Mouse (Mus musculus) midbrain, embryonic 12.5 days (tissue): ENCODE measurements around the gene F9. TPM values are rescaled to one million over a fixed set of nuclear protein-coding genes. Genes with fewer than 3 reads are reported as not detected.
"Not testable (repeated sequence)": the region's sequence is repeated elsewhere in the genome, so short reads cannot be mapped to it uniquely, and the experiment has no call there.

ENCODE experiments used
- ATAC-seq: fragments of 200-750 bp; cut with Nextera tagmentation; 2 replicates; pipeline ENCODE4 v1.8.0; 2017; ENCODE audit warnings: low read depth, moderate TSS enrichment, moderate library complexity; ENCODE audit not compliant: low FRiP score
- H3K27ac ChIP-seq: fragments of 300-500 bp; sonication (generic); replicated peaks from 2 replicates; pipeline ENCODE4 v1.5.1; 2016; ENCODE audit warnings: mild to moderate bottlenecking
- H3K27me3 ChIP-seq: fragments of 300-500 bp; sonication (generic); 2 replicates; pipeline ENCODE4 v1.6.1; 2016; ENCODE audit warnings: mild to moderate bottlenecking
- H3K36me3 ChIP-seq: fragments of 300-500 bp; sonication (generic); 2 replicates; pipeline ENCODE4 v1.6.1; 2016
- H3K4me1 ChIP-seq: fragments of 300-500 bp; sonication (generic); 2 replicates; pipeline ENCODE4 v1.6.1; 2016
- H3K4me2 ChIP-seq: fragments of 300-500 bp; sonication (generic); replicated peaks from 2 replicates; pipeline ENCODE4 v1.6.1; 2016; ENCODE audit warnings: mild to moderate bottlenecking, moderate library complexity
- H3K4me3 ChIP-seq: fragments of 300-500 bp; sonication (generic); 2 replicates; pipeline ENCODE4 v1.5.1; 2016; ENCODE audit warnings: mild to moderate bottlenecking
- H3K9ac ChIP-seq: fragments of 300-500 bp; sonication (generic); replicated peaks from 2 replicates; pipeline ENCODE4 v1.6.1; 2016; ENCODE audit warnings: mild to moderate bottlenecking, moderate library complexity
- H3K9me3 ChIP-seq: fragments of 300-500 bp; sonication (generic); 2 replicates; pipeline ENCODE4 v1.6.1; 2016; ENCODE audit warnings: mild to moderate bottlenecking
- WGBS: fragments of 180-500 bp; shearing (Covaris S2); methylation state at CpG from one replicate; pipeline ENCODE4 v1.1.7; 2016; 5-methylcytosine and 5-hydroxymethylcytosine counted together
- polyA plus RNA-seq: library from polyadenylated mRNA; unstranded; fragments of >200 nt; fragmentation: Nextera tagmentation; extraction: Ambion mirVana; gene quantifications from 2 replicates; pipeline ENCODE4 v1.2.1, GENCODE M21; 2016

F9 gene
- not detected in 2 replicates for polyA plus RNA-seq

DNA sequence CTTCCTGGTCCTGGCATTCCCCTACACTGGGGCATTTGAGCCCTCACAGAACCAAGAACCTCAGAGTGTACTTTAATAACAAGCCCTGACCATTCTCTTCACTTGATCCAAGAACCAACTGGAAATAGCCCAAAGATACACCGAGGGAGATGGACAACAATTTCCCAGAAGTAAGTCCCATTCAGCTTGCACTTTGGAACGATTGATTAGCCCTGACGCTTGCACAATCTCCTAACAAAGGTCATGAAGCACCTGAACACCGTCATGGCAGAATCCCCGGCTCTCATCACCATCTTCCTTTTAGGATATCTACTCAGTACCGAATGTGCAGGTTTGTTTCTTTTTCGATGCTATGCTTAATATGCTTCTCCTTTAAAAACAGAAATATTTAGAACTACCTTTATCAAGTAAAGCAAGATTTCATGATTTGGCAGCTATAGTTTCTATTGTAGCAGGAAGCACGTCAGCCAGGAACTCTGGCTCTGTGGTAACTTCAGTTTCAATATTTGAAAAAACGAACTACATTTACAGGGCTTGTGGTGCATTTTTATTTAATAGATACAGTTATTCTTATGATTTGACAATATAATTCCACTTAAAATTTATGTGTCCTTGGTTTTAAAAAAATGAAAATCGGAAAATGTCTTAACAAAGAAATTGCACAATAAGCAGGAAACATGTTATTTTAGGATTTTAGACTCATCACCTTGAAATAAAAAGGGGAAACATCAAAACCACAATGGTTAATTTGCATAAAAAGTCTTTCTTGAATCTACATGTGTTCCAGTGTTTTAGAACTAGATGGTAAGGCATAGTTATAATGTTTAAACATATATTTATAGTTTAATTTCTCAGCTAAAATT is at the start of gene F9:
Gene F9, plus strand, starts transcription at position 244 of the 863 bp plus-strand sequence.
- Histone ChIP-seq H3K36me3 (no peaks in the 10 kb centered on the region), H3K4me3 (no peak within 1 kb of the TSS), H3K9me3 (no peaks in the 10 kb centered on the region), H3K9ac (no peak within 1 kb of the TSS), H3K4me2 (no peak within 1 kb of the TSS), H3K27ac (no peak within 1 kb of the TSS), H3K27me3 (no peaks in the 10 kb centered on the region), H3K4me1 (no peaks in the 10 kb centered on the region)
- ATAC-seq = no peak
- 85% methylated on average over 10 of the region's 10 CpGs for WGBS

GRCm38 (mm10) chrX:59969767-59970166 is 29.5 kb upstream of the F9 start:
- not testable (repeated sequence) for H3K4me2 ChIP-seq, H3K9ac ChIP-seq, H3K9me3 ChIP-seq, H3K36me3 ChIP-seq, H3K27me3 ChIP-seq, H3K27ac ChIP-seq, H3K4me1 ChIP-seq, H3K4me3 ChIP-seq, ATAC-seq

GRCm38 (mm10) chrX:60000084-60000443 is 800 bp downstream of the F9 start:
- Histone ChIP-seq H3K4me1 (no peaks in the 10 kb centered on the region), H3K9me3 (no peaks in the 10 kb centered on the region)
- 84% methylated on average over 3 of the region's 3 CpGs for WGBS

DNA sequence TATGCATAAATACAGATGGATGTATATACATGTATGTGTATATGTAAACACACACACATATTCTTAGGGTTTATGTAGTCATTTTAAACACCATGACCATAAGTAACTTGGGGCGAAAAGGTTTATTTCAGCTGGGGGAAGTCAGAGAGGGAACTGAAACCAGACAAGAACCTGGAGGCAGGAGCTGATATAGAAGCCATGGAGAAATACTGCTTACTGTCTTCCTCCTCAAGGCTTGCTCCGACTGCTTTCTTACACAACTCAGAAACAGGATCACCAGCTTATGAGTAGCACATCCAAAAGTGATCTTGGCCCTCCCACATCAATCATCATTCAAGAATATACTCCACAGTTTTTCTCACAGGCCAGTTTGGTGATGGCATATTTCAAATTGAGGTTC is 2.2 kb downstream of the F9 start:
- WGBS = 88% methylated on average over 2 of the region's 2 CpGs
- ATAC-seq = no peak
- Histone ChIP-seq H3K27ac (no peak overlapping the region), H3K4me2 (no peak overlapping the region), H3K9me3 (no peaks in the 10 kb centered on the region), H3K27me3 (no peaks in the 10 kb centered on the region), H3K4me1 (no peaks in the 10 kb centered on the region), H3K4me3 (no peak overlapping the region), H3K9ac (no peak overlapping the region), H3K36me3 (no peaks in the 10 kb centered on the region)

More at GRCm38 (mm10) chrX:60000084-60000443, 800 bp downstream of the F9 start:
- H3K27me3 ChIP-seq = no peaks in the 10 kb centered on the region
- H3K4me2 ChIP-seq = no peak overlapping the region
- H3K36me3 ChIP-seq = no peaks in the 10 kb centered on the region
- H3K4me3 ChIP-seq = no peak overlapping the region
- ATAC-seq = no peak
- no peak overlapping the region for H3K9ac ChIP-seq
- H3K27ac ChIP-seq = no peak overlapping the region

GRCm38 (mm10) chrX:60013084-60013676 is 13.9 kb downstream of the F9 start:
- ATAC-seq = no peak
- no peaks in the 10 kb centered on the region for H3K36me3 ChIP-seq
- no peaks in the 10 kb centered on the region for H3K9me3 ChIP-seq
- no peak overlapping the region for H3K9ac ChIP-seq
- H3K27ac ChIP-seq = no peak overlapping the region
- no peak overlapping the region for H3K4me2 ChIP-seq
- no peaks in the 10 kb centered on the region for H3K27me3 ChIP-seq
- H3K4me1 ChIP-seq = no peaks in the 10 kb centered on the region
- H3K4me3 ChIP-seq = no peak overlapping the region

DNA sequence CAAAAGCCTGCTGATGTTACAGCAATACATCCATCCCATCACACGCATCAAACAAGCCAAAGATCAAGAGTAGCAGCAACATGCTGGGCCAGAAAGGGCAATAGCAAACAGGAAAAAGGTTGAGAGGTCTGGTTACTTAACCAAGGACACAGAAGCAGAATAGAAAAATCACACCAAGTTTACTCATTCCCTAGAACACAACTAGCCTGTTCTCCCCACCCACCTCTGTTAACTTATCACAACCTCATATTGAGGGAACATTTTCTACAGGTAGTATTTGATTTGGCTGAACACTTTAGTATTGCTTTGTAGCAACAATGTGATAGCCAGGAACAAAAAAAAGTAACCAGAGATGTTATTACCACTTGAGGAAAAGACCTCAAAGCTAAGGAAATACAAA is 15.3 kb downstream of the F9 start:
- ATAC-seq = no peak
- 71% methylated on average over 1 of the region's 1 CpGs for WGBS
- Histone ChIP-seq H3K4me1 (no peaks in the 10 kb centered on the region), H3K4me2 (no peak overlapping the region), H3K4me3 (no peak overlapping the region), H3K27ac (no peak overlapping the region), H3K9me3 (no peaks in the 10 kb centered on the region), H3K36me3 (no peaks in the 10 kb centered on the region), H3K27me3 (no peaks in the 10 kb centered on the region), H3K9ac (no peak overlapping the region)

DNA sequence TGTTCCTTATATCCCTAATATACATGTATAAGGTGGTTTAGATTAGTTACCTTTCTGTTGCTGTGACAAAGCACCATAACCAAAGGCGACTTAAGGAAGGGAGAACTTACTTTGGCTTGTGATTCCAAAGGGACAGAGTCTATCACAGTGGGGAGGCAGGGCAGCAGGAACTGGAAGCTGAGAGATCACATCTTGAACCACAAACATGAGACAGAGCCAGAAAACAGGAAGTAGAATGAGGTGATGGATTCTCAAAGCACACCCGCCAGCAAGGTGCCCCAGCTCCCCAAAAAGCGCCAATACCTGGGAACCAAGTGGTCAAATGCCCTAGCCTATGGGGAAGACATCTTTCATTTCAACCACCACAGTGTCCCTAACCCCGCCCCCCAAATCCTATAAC is 21.7 kb downstream of the F9 start:
- Histone ChIP-seq H3K4me1 (no peaks in the 10 kb centered on the region), H3K27ac (no peak overlapping the region), H3K4me3 (no peak overlapping the region), H3K4me2 (no peak overlapping the region), H3K27me3 (no peaks in the 10 kb centered on the region), H3K9ac (no peak overlapping the region), H3K9me3 (no peaks in the 10 kb centered on the region), H3K36me3 (no peaks in the 10 kb centered on the region)
- WGBS = 81% methylated on average over 4 of the region's 4 CpGs
- no peak for ATAC-seq

DNA sequence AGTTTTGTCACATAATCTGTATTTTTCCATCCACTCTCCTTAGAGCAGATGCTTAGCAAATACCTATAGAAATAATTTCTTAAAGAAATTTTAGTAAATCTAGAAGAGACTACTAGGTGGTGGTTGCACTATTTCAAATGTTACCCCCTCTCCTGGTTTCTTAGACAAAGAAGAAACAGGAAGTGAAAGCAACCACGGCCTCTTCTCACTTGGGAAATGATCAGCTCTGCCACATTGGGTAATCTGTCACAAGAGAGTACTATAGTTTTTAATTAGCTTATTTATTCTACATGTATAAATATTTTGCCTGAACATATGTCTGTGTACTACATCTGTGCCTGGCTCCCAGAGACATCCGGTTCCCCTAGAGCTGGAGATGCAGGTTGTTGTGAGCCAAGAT is 22.3 kb downstream of the F9 start:
- H3K27me3 ChIP-seq = no peaks in the 10 kb centered on the region
- H3K4me3 ChIP-seq = no peak overlapping the region
- no peak for ATAC-seq
- H3K9me3 ChIP-seq = no peaks in the 10 kb centered on the region
- H3K4me1 ChIP-seq = no peaks in the 10 kb centered on the region
- no peak overlapping the region for H3K4me2 ChIP-seq
- WGBS = 80% methylated on average over 2 of the region's 2 CpGs
- H3K9ac ChIP-seq = no peak overlapping the region
- H3K36me3 ChIP-seq = no peaks in the 10 kb centered on the region
- no peak overlapping the region for H3K27ac ChIP-seq

GRCm38 (mm10) chrX:60026654-60027053 is 27.4 kb downstream of the F9 start:
- Histone ChIP-seq H3K27ac (no peak overlapping the region), H3K9me3 (no peaks in the 10 kb centered on the region), H3K27me3 (no peaks in the 10 kb centered on the region), H3K4me1 (no peaks in the 10 kb centered on the region), H3K9ac (no peak overlapping the region), H3K36me3 (no peaks in the 10 kb centered on the region), H3K4me3 (no peak overlapping the region), H3K4me2 (no peak overlapping the region)
- ATAC-seq = no peak
- WGBS = 7% methylated on average over 3 of the region's 3 CpGs

- Histone ChIP-seq H3K4me1 (no peaks in the 10 kb centered on the region), H3K27ac (no peak overlapping the region), H3K27me3 (no peaks in the 10 kb centered on the region), H3K4me2 (no peak overlapping the region), H3K4me3 (no peak overlapping the region), H3K36me3 (no peaks in the 10 kb centered on the region), H3K9ac (no peak overlapping the region), H3K9me3 (no peaks in the 10 kb centered on the region)
- no peak for ATAC-seq
- WGBS = 87% methylated on average over 1 of the region's 1 CpGs
These were observed 55.5 kb downstream of the F9 start for GRCm38 (mm10) chrX:60054745-60055144.

DNA sequence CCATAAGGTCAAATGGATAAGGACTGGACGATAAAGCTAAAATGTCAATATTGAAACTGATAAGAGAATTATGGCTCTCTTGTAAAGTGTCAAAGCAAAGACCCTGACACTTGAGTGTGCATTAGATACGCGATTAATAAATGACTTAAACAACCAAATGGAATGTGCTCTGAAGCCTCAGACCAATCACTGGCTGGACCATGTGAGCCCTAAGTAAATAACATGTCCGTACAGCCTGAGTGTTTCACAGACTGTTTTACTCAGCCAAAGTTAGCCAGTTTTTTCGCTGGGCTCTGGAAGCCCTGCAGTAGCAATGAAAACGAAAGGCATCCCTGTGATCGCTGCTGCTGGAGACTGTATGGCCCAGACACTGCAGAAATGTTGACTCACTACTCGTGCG is 55.9 kb downstream of the F9 start:
- ATAC-seq = no peak
- H3K4me1 ChIP-seq = no peaks in the 10 kb centered on the region
- no peak overlapping the region for H3K4me2 ChIP-seq
- H3K4me3 ChIP-seq = no peak overlapping the region
- no peak overlapping the region for H3K27ac ChIP-seq
- no peaks in the 10 kb centered on the region for H3K36me3 ChIP-seq
- H3K9ac ChIP-seq = no peak overlapping the region
- 77% methylated on average over 9 of the region's 9 CpGs for WGBS
- no peaks in the 10 kb centered on the region for H3K27me3 ChIP-seq
- no peaks in the 10 kb centered on the region for H3K9me3 ChIP-seq

- H3K9me3 ChIP-seq = no peaks in the 10 kb centered on the region
- no peak for ATAC-seq
- 66% methylated on average over 1 of the region's 1 CpGs for WGBS
- H3K27me3 ChIP-seq = no peaks in the 10 kb centered on the region
- H3K4me1 ChIP-seq = no peaks in the 10 kb centered on the region
- H3K36me3 ChIP-seq = no peaks in the 10 kb centered on the region
- H3K4me2 ChIP-seq = no peak overlapping the region
- H3K4me3 ChIP-seq = no peak overlapping the region
- no peak overlapping the region for H3K27ac ChIP-seq
- H3K9ac ChIP-seq = no peak overlapping the region
These were observed 76.1 kb downstream of the F9 start for GRCm38 (mm10) chrX:60075359-60075758.
